In the genomic region with DNA sequence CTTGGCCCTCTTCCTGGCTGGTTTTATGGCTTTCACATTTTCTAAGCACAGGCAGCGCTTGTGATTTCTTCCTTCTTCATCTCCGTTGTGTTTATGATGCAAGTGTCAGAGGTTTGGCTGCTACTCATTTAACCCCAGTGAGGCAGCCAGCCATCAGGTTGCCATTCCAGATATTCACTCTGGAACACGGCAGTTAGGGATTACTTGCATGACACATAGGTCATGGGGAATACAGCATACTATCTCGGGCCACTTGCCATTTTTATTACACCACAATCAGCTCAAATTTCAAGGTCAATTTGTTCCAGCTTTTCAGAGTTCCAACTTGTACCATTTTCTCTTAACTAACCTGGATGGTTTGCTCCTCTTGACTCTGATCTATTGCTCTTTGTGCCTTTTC, we compare ENCODE assay signal across 20 mouse cellular contexts.
DNase-seq lines count a peak whose midpoint lies in the region; ATAC-seq and TF ChIP-seq lines count a peak whose summit lies in the region.
"Had no signal": no experiment of that assay in that cellular context is flagged by ENCODE, and none has a peak within 500 bp of the region (broad histone marks: within the 10 kb centered on the region; RNA-seq: fewer than 3 reads in every experiment).

No protein-coding gene starts in this region.

- WGBS in lung, postnatal 0 days, result 38% methylated on average over 4 of the region's 4 CpGs
- WGBS in forebrain, embryonic 13.5 days, result 85% methylated on average over 4 of the region's 4 CpGs

- H3K36me3 ChIP-seq in lung, postnatal 0 days (ENCODE audit: insufficient read depth, low read length), result no peaks in the 10 kb centered on the region
- H3K36me3 ChIP-seq in forebrain, embryonic 13.5 days (ENCODE audit: poor library complexity, severe bottlenecking), result no peaks in the 10 kb centered on the region
- H3K36me3 ChIP-seq: embryonic facial prominence, embryonic 15.5 days; forebrain, embryonic 15.5 days; heart, embryonic 13.5 days; hindbrain, embryonic 12.5 days; neural tube, embryonic 13.5 days had no signal

- no peak for ATAC-seq in lung, postnatal 0 days
- ATAC-seq in forebrain, embryonic 13.5 days, result no peak
- ATAC-seq: forebrain, embryonic 15.5 days; Patski had no signal

- no peak for TF ChIP-seq EP300 in lung, postnatal 0 days (IDR thresholded peaks at IDR 0.05)

- DNase-seq in adrenal gland, adult 2 months, result peak; percentile 13
- no peak for DNase-seq in adrenal gland, postnatal 25 days
- peak; percentile 76 for DNase-seq in heart, adult 11 months
- no peak for DNase-seq in heart, adult 8-10 months (ENCODE audit: low spot score)
- DNase-seq in lung, postnatal 36 days, result peak; percentile 14
- DNase-seq in lung, postnatal 0 days (ENCODE audit: low spot score), result no peak
- no peak for DNase-seq in spleen, postnatal 14 days (ENCODE audit: low spot score in 2 of 2)
- DNase-seq: cerebellum, postnatal 10 days; kidney, adult 11 months; kidney, postnatal 25 days; layer of hippocampus, adult 9-11 months; liver; thymus, adult 2 months had no signal

- no peak overlapping the region for H3K9ac ChIP-seq in lung, postnatal 0 days (replicated peaks; ENCODE audit: low read depth)
- H3K9ac ChIP-seq in forebrain, embryonic 13.5 days, result no peak overlapping the region
- H3K9ac ChIP-seq: embryonic facial prominence, embryonic 15.5 days; forebrain, embryonic 15.5 days; heart, embryonic 13.5 days; hindbrain, embryonic 12.5 days; neural tube, embryonic 13.5 days had no signal

- no peak overlapping the region for H3K27ac ChIP-seq in lung, postnatal 0 days (ENCODE audit: low read length)
- H3K27ac ChIP-seq in forebrain, embryonic 13.5 days, result no peak overlapping the region
- H3K27ac ChIP-seq: embryonic facial prominence, embryonic 15.5 days; forebrain, embryonic 15.5 days; heart, embryonic 13.5 days; hindbrain, embryonic 12.5 days; neural tube, embryonic 13.5 days had no signal

- no peak overlapping the region for H3K4me3 ChIP-seq in lung, postnatal 0 days (ENCODE audit: low read depth, low read length)
- no peak overlapping the region for H3K4me3 ChIP-seq in forebrain, embryonic 13.5 days
- H3K4me3 ChIP-seq: embryonic facial prominence, embryonic 15.5 days; forebrain, embryonic 15.5 days; heart, embryonic 13.5 days; hindbrain, embryonic 12.5 days; neural tube, embryonic 13.5 days had no signal

- H3K4me1 ChIP-seq in lung, postnatal 0 days (ENCODE audit: insufficient read depth, low read depth, low read length), result no peaks in the 10 kb centered on the region
- H3K4me1 ChIP-seq in forebrain, embryonic 13.5 days, result no peaks in the 10 kb centered on the region
- H3K4me1 ChIP-seq: embryonic facial prominence, embryonic 15.5 days; forebrain, embryonic 15.5 days; hindbrain, embryonic 12.5 days; neural tube, embryonic 13.5 days had no signal

- no peaks in the 10 kb centered on the region for H3K9me3 ChIP-seq in lung, postnatal 0 days (ENCODE audit: low read length)
- no peaks in the 10 kb centered on the region for H3K9me3 ChIP-seq in forebrain, embryonic 13.5 days (replicated peaks)
- H3K9me3 ChIP-seq: embryonic facial prominence, embryonic 15.5 days; forebrain, embryonic 15.5 days; heart, embryonic 13.5 days; hindbrain, embryonic 12.5 days; neural tube, embryonic 13.5 days had no signal

- H3K4me2 ChIP-seq in lung, postnatal 0 days (replicated peaks; ENCODE audit: low read depth, low read length), result no peak overlapping the region
- H3K4me2 ChIP-seq in forebrain, embryonic 13.5 days, result no peak overlapping the region
- H3K4me2 ChIP-seq: embryonic facial prominence, embryonic 15.5 days; forebrain, embryonic 15.5 days; heart, embryonic 13.5 days; hindbrain, embryonic 12.5 days; neural tube, embryonic 13.5 days had no signal

- no peaks in the 10 kb centered on the region for H3K27me3 ChIP-seq in lung, postnatal 0 days (replicated peaks; ENCODE audit: insufficient read depth, low read length)
- H3K27me3 ChIP-seq in forebrain, embryonic 13.5 days, result no peaks in the 10 kb centered on the region
- H3K27me3 ChIP-seq: embryonic facial prominence, embryonic 15.5 days; forebrain, embryonic 15.5 days; heart, embryonic 13.5 days; hindbrain, embryonic 12.5 days; neural tube, embryonic 13.5 days had no signal

- no peak for TF ChIP-seq CTCF in lung, postnatal 0 days (IDR thresholded peaks at IDR 0.05)

Comparison
In these comparisons a context has a peak if more than half of its experiments do, and no peak if none do; other contexts are left out.
1. DNase-seq: peak in adrenal gland, adult 2 months (single experiment), heart, adult 11 months (single experiment) and lung, postnatal 36 days (single experiment); none in adrenal gland, postnatal 25 days (single experiment), heart, adult 8-10 months (single experiment), lung, postnatal 0 days (single experiment) and spleen, postnatal 14 days (0 of 2).